Mouse (Mus musculus) kidney, adult 18-20 months (tissue): Measurements from ENCODE around the gene Slc25a33.
"Not testable (repeated sequence)": the region's sequence is repeated elsewhere in the genome, so short reads cannot be mapped to it uniquely, and the experiment has no call there.

ENCODE experiments used
- DNase-seq: peaks from one replicate; pipeline ENCODE4 v3.0.0; 2021

Gene Slc25a33

GRCm38 (mm10) chr4:149752836-149753235 lies 21.2 kb downstream of the Slc25a33 start:
- DNase-seq = no peak

GRCm38 (mm10) chr4:149752124-149752799 lies 21.8 kb downstream of the Slc25a33 start:
- peak; percentile 64 for DNase-seq

GRCm38 (mm10) chr4:149750671-149751070 lies 23.4 kb downstream of the Slc25a33 start:
- DNase-seq = no peak

- DNase-seq = not testable (repeated sequence)
Observed at GRCm38 (mm10) chr4:149749663-149750015, 24.4 kb downstream of the Slc25a33 start.

- no peak for DNase-seq
Observed at GRCm38 (mm10) chr4:149749003-149749662, 24.9 kb downstream of the Slc25a33 start.

GRCm38 (mm10) chr4:149744119-149744518 lies 30.0 kb downstream of the Slc25a33 start:
- DNase-seq = no peak

DNA sequence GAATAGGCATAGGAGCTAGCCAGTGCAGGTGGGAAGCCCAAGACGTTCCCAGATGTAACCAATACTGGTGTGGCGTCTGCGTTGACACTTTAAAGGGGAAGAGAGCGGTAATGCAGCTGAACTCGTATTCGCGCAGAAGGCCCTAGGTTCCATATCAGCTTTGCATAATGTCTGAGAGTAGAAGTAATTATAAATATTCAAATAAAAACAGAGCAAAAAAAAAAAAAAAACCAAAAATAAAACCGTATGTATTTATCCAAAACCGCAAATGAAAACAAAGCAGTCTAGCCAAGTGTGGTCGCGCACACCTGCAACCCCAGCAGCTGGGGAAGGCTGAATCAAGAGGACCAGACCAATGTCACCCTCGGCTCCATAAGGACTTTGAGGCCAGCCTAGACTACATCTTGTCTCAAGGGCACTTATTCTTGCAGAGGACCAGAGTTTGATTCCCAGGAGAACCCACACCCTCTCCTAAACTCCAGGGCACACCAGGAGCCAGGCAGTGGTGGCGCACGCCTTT lies 32.0 kb downstream of the Slc25a33 start:
- DNase-seq = no peak

DNA sequence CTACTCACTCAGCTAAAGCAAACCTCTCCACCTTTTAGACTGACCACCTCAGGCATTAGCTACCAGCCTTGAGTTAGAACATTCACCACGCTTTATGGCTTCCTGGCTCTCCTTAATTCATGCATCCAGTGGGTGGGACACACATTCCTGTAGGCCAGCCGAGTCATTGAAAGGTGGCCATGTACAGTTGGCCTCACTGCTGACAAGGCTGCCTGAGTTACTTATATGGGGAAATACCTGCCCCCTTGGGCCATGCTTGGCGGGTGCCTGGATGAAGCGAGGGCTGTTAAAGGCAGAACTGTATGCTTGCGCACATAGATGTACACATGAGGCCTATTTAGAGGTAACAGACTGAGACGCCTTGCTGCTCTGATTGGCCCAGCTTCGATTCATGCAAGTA lies 33.8 kb downstream of the Slc25a33 start:
- DNase-seq = no peak

DNA sequence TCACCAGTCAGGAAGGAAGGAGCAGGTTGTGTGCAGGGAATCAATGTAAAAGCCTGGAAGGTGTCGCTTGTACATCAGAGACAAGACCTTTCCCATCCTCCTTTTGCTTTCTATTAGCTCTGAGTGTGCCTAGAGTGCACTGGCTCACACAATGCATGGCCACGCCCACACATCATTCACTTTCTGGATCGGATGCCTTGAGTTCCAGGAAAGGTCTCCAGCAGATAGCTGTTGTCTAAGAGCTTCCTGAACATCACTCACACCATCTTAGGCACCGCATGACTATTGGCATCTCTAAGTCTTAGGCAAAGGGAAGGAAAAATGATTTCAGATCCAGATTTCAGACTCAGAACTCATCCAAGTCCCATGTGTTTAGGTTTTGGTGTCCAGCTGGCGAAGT lies 34.6 kb downstream of the Slc25a33 start:
- no peak for DNase-seq

GRCm38 (mm10) chr4:149737383-149738324 lies 36.4 kb downstream of the Slc25a33 start, which contains the start of gene Tmem201:
Gene Tmem201 (minus strand): TSS chr4:149738044.
- DNase-seq = peak; percentile 97

DNA sequence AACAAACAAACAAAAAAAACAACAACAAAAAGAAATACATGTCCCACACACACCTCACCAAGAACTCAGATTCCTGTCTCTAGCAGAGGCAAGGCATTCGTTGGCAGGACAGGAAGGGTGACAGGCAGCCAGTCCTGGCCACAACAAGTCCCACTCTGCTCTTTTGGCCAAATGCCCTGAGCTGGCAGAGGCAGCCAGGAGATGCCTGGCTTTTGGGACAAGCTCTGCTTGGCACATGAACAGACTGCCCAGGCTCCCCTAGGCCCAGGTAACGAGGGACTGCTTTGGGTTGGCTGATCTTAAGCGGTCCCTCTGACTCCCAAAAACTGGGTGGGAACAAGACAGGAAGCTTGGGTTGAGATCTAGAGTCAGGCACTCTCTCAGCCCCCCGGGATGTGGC lies 37.5 kb downstream of the Slc25a33 start:
- peak; percentile 69 for DNase-seq

GRCm38 (mm10) chr4:149735624-149736250 lies 38.3 kb downstream of the Slc25a33 start:
- no peak for DNase-seq

- no peak for DNase-seq
Observed at GRCm38 (mm10) chr4:149734730-149735475, 39.2 kb downstream of the Slc25a33 start.

DNA sequence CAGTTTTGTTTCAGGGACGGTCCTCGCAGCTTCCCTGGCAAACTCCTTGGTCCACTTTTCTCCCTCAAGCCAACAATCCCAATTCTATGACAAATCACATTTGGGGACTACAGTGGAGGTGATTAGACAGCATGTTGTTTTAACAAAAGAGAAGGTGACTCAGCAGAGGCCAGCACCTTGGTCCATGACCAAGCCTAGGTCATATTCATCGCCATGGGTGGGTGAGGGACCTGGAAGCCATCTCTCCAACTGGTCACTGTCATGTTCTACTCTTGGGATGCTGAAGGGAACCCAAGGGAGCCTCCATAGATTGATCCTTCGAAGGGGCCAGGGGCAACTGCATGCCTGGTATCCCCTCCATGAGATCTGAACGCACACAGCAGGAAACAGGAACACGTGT lies 39.8 kb downstream of the Slc25a33 start:
- no peak for DNase-seq

GRCm38 (mm10) chr4:149733748-149734147 lies 40.3 kb downstream of the Slc25a33 start:
- no peak for DNase-seq

GRCm38 (mm10) chr4:149732800-149733199 lies 41.3 kb downstream of the Slc25a33 start:
- no peak for DNase-seq

DNA sequence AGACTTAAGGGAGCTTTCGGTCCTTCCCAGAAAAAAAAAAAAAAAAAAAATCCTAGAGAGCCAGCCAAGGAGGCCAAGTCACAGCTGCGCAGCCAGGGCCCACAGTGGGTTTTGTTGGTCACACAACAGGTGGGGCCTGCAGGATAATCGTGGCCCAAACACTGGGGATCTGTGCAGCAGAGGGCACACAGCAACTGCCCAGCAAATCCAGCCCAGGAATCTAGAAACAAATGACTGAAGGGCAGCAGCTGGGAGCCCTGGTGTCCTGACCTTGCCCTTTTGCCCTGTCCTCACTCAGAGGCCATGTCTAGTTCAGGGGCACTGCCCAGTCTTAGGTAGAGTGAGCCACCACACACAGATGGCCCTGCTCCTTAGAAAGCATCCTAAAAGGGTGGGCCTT lies 41.8 kb downstream of the Slc25a33 start:
- DNase-seq = no peak

GRCm38 (mm10) chr4:149730827-149731226 lies 43.2 kb downstream of the Slc25a33 start:
- no peak for DNase-seq

GRCm38 (mm10) chr4:149728810-149729209 lies 45.3 kb downstream of the Slc25a33 start:
- no peak for DNase-seq

DNA sequence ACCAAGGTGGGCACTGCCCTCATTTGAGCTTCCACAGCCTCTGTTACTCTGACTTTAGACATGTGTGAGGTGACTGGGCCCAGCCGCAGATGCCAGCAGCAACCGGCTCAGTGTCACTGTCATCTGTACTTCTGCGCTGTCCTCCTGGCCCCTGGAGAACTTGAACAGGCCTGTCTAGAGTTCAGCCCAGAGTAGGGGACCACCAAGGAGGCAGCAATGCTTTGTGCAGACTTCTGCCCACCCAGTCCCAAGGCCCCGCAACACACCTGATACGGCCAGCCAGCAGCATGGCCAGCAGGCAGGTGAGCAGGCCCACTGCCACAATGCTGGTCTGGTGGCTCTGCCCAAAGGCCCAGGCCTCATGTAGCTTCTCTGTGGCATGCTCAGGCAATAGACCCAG lies 46.4 kb downstream of the Slc25a33 start:
- DNase-seq = no peak

DNA sequence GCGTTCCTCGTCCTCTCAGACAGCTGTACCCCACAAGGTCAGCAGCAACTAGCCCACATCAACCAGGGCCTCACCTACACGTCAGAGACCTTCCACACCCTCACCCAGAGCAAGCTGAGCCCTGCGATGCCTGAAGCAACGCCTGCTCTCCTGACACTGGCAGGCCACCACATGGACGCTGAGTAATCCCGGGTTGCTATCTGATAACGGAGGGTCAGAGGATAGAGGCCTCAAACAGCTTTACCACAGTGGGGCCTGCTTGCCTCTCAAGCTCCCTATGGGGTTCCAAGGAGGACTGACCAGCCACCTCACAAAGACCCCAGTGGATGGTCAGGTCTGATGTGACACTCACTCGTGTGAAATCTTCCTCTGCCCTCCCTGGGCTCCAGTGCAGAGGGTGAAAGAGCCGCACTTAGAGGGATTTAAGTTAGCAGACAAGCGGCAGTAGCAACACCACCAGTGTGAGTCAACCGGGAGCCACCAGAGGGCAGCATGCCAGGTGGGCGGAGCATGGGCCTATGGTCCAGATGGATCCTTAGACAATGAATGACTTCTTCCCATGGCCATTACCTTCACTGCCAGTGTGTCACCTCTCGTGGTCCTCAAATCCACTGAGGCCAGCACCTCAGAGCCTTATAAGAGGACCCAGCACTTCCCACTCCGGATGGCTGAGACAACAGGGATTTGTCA lies 48.3 kb downstream of the Slc25a33 start:
- DNase-seq = peak; percentile 86
